Mouse (Mus musculus): ENCODE measurements around the gene Lgals2.
"Not testable (repeated sequence)": the region's sequence is repeated elsewhere in the genome, so short reads cannot be mapped to it uniquely, and the experiment has no call there.

DNA sequence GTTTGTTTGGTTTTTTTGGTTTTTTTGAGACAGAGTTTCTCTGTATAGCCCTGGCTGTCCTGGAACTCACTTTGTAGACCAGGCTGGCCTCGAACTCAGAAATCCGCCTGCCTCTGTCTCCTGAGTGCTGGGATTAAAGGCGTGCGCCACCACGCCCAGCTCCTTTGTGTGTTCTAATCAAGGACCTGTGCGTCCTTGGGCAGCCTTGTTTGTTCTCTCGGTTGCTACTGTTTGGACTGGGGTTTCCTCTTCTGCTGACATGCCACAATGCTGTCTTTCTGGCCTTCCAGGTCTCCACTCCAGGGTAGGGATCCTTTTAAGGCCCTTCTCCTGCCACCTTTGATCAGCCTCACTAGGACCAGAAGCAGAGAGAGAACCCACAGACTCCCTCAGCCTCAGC lies 8.5 kb downstream of the Lgals2 start:
- not testable (repeated sequence) for TF ChIP-seq CTCF, EP300 (IDR thresholded peaks at IDR 0.05; ENCODE audit: low read depth)

Data from heart, postnatal 0 days (tissue).